Mouse (Mus musculus) MEL (cell line): Measurements from ENCODE around the gene Man2a1. TPM values are rescaled to one million over a fixed set of nuclear protein-coding genes. Genes with fewer than 3 reads are reported as not detected.

Experiments used
- DNase-seq: peaks from one replicate; pipeline ENCODE4 v3.0.0; 2011; ENCODE audit warnings: low read depth, low spot score
- H3K27ac ChIP-seq: 2 replicates; pipeline ENCODE4 v1.5.1; 2012; ENCODE audit warnings: low read depth, mild to moderate bottlenecking, control low read depth, low read length, moderate library complexity; ENCODE audit not compliant: control insufficient read depth
- H3K27me3 ChIP-seq, 2 experiments: fragments of 150-350 bp in 1 of 2; sonication (generic) in 1 of 2; 2 replicates each; pipeline ENCODE4 v1.6.1; 2012; ENCODE audit warnings: low read length in 2 of 2, mild to moderate bottlenecking in 2 of 2, improper control_type of control experiment in 1 of 2, moderate library complexity in 1 of 2; ENCODE audit not compliant: insufficient read depth in 2 of 2, control insufficient read depth in 1 of 2
- H3K36me3 ChIP-seq, 2 experiments: 2 replicates each; pipeline ENCODE4 v1.6.1; 2012 to 2014; ENCODE audit warnings: low read length in 2 of 2, improper control_type of control experiment in 1 of 2, inconsistent platforms in 1 of 2, mild to moderate bottlenecking in 1 of 2; ENCODE audit not compliant: insufficient read depth in 2 of 2, control insufficient read depth in 1 of 2
- H3K4me1 ChIP-seq, 2 experiments: fragments of 150-350 bp in 1 of 2; sonication (generic) in 1 of 2; 2 replicates each; pipeline ENCODE4 v1.6.1; 2012; ENCODE audit warnings: low read length in 2 of 2, improper control_type of control experiment in 1 of 2, mild to moderate bottlenecking in 1 of 2; ENCODE audit not compliant: insufficient read depth in 2 of 2, control insufficient read depth in 1 of 2
- H3K4me3 ChIP-seq, 2 experiments: fragments of 150-350 bp in 1 of 2; sonication (generic) in 1 of 2; 2 replicates each; pipeline ENCODE4 v1.5.1; 2012; ENCODE audit warnings: low read depth in 2 of 2, low read length in 2 of 2, mild to moderate bottlenecking in 2 of 2, moderate library complexity in 2 of 2, control low read depth in 1 of 2, improper control_type of control experiment in 1 of 2; ENCODE audit not compliant: control insufficient read depth in 1 of 2, insufficient read depth in 1 of 2
- H3K79me2 ChIP-seq: 2 replicates; pipeline ENCODE4 v1.6.1; 2012; ENCODE audit warnings: mild to moderate bottlenecking, low read length, moderate library complexity; ENCODE audit not compliant: control insufficient read depth, poor library complexity, insufficient read depth
- H3K9ac ChIP-seq: 2 replicates; pipeline ENCODE4 v1.6.1; 2012; ENCODE audit warnings: low read depth, mild to moderate bottlenecking, control low read depth, low read length, moderate library complexity; ENCODE audit not compliant: control insufficient read depth, poor library complexity, severe bottlenecking
- H3K9me3 ChIP-seq: fragments of 150-350 bp; sonication (generic); replicated peaks from 2 replicates; pipeline ENCODE4 v1.6.1; 2012; ENCODE audit warnings: mild to moderate bottlenecking, low read length, improper control_type of control experiment, moderate library complexity; ENCODE audit not compliant: insufficient read depth
- CHD2 ChIP-seq: IDR thresholded peaks from 2 replicates; pipeline ENCODE4 v1.6.1; 2011; ENCODE audit warnings: low read length, improper control_type of control experiment
- ETS1 ChIP-seq: IDR thresholded peaks from 2 replicates; pipeline ENCODE4 v1.6.1; 2012; ENCODE audit warnings: low read depth, mild to moderate bottlenecking, inconsistent platforms, low read length, improper control_type of control experiment, moderate library complexity
- HCFC1 ChIP-seq: IDR thresholded peaks from 2 replicates; pipeline ENCODE4 v1.6.1; 2012; ENCODE audit warnings: low read depth, mild to moderate bottlenecking, inconsistent platforms, low read length, improper control_type of control experiment, moderate library complexity
- JUND ChIP-seq: IDR thresholded peaks from 2 replicates; pipeline ENCODE4 v1.6.1; 2011; ENCODE audit warnings: low read depth, mild to moderate bottlenecking, improper control_type of control experiment, low read length
- KAT2A ChIP-seq: conservative IDR thresholded peaks from 2 replicates; pipeline ENCODE4 v1.6.1; 2012; ENCODE audit warnings: low read depth, low read length, improper control_type of control experiment, inconsistent platforms
- MXI1 ChIP-seq: IDR thresholded peaks from 2 replicates; pipeline ENCODE4 v1.6.1; 2011; ENCODE audit warnings: mild to moderate bottlenecking, low read depth, low read length, improper control_type of control experiment
- NRF1 ChIP-seq: IDR thresholded peaks from 2 replicates; pipeline ENCODE4 v1.6.1; 2014; ENCODE audit warnings: low read depth, mild to moderate bottlenecking, inconsistent platforms, low read length, improper control_type of control experiment, moderate library complexity; ENCODE audit not compliant: poor library complexity, insufficient read depth, severe bottlenecking
- POLR2A ChIP-seq, 2 experiments: IDR thresholded peaks; 2 replicates each; pipeline ENCODE4 v1.6.1; 2011 to 2012; ENCODE audit warnings: low read length in 2 of 2, mild to moderate bottlenecking in 2 of 2, control low read depth in 1 of 2, improper control_type of control experiment in 1 of 2, low read depth in 1 of 2, moderate library complexity in 1 of 2; ENCODE audit not compliant: control insufficient read depth in 1 of 2, insufficient read depth in 1 of 2, poor library complexity in 1 of 2
- RAD21 ChIP-seq: IDR thresholded peaks from 2 replicates; pipeline ENCODE4 v1.6.1; 2011; ENCODE audit warnings: mild to moderate bottlenecking, low read depth, low read length, improper control_type of control experiment
- RCOR1 ChIP-seq: IDR thresholded peaks from 2 replicates; pipeline ENCODE4 v1.6.1; 2012; ENCODE audit warnings: low read depth, mild to moderate bottlenecking, inconsistent platforms, low read length, improper control_type of control experiment
- SIN3A ChIP-seq: IDR thresholded peaks from 2 replicates; pipeline ENCODE4 v1.6.1; 2012; ENCODE audit warnings: low read length, improper control_type of control experiment, inconsistent platforms
- TAL1 ChIP-seq: IDR thresholded peaks from 2 replicates; pipeline ENCODE4 v1.6.1; 2012; ENCODE audit warnings: mild to moderate bottlenecking, inconsistent platforms, low read length, moderate library complexity, mixed read lengths
- TCF12 ChIP-seq: IDR thresholded peaks from 2 replicates; pipeline ENCODE4 v1.6.1; 2014; ENCODE audit warnings: low read depth, mild to moderate bottlenecking, inconsistent platforms, low read length, improper control_type of control experiment, moderate library complexity
- USF1 ChIP-seq: IDR thresholded peaks from 2 replicates; pipeline ENCODE4 v1.6.1; 2014; ENCODE audit warnings: low read depth, mild to moderate bottlenecking, inconsistent platforms, low read length, improper control_type of control experiment, moderate library complexity
- ZC3H11A ChIP-seq: IDR thresholded peaks from 2 replicates; pipeline ENCODE4 v1.6.1; 2012; ENCODE audit warnings: low read depth, mild to moderate bottlenecking, inconsistent platforms, low read length, improper control_type of control experiment
- polyA plus RNA-seq, 2 experiments: library from polyadenylated mRNA; stranded (reverse) in 1 of 2; unstranded in 1 of 2; fragments of >175 nt in 1 of 2; fragments of >200 nt in 1 of 2; gene quantifications; 2 replicates each; pipeline versions ENCODE4 v1.2.1 to v1.2.4; 2012; ENCODE audit warnings: low replicate concordance in 2 of 2, low read depth in 1 of 2; ENCODE audit not compliant: insufficient read length in 2 of 2, insufficient read depth in 1 of 2, missing spikeins in 1 of 2
- total RNA-seq: library from RNA; depleted of rRNA; stranded (reverse); fragments of 300-350 nt; gene quantifications from 2 replicates; pipeline ENCODE4 v1.2.3, GENCODE M21; 2012

Gene Man2a1
- total and polyA plus RNA-seq, 3 experiments, result 8.7 to 27.5 (median 9.1) TPM

DNA sequence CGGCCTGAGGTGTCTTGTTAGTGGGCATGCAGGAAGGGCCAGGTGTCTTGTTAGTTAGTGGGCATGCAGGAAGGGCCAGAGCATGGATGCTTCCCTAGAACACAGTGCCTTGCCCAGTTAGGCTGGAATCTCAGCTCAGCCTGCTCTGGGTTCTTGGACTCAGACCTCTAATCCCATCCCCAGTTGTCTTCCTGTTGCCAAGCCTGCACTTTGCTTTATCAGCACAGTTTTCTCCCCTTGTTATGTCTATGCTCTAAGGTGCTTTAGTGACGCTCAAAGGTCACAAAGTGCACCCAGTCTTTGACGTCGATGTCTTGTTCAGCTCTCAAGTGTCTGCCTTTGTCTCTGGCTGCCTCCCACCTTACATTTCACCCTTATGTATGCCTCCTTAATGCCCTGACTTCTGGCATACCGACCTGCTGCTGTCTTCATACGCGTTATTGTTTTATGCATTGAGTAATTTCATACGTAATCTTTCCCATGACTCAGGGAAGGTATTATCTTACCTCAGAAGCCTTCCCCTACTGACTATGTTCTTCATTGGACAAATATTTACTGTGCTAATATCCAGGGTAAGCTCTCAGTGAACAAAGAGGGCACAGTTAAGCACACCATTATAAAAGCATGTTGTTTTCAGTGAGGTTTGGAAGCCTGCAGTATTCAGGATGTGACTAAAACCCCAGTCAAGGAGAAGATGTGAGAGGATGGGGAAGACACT lies 44.5 kb downstream of the Man2a1 start:
- H3K4me3 ChIP-seq, result no peak overlapping the region
- TF ChIP-seq KAT2A, result no peak
- TF ChIP-seq SIN3A, result no peak
- TF ChIP-seq TAL1, result no peak
- TF ChIP-seq CHD2, result no peak
- no peak for TF ChIP-seq RAD21
- no peak for TF ChIP-seq TCF12
- TF ChIP-seq NRF1, result no peak
- TF ChIP-seq USF1, result no peak
- TF ChIP-seq HCFC1, result no peak
- TF ChIP-seq, all 39 proteins: peak for 0
- DNase-seq, result no peak
- Histone ChIP-seq H3K27me3 (no peaks in the 10 kb centered on the region), H3K36me3 (peaks cover 0 to 1% of the 10 kb centered on the region in 2 experiments; a peak in 2 of 4 replicates), H3K79me2 (no peaks in the 10 kb centered on the region), H3K9me3 (no peaks in the 10 kb centered on the region), H3K27ac (no peak overlapping the region), H3K4me1 (no peaks in the 10 kb centered on the region), H3K9ac (no peak overlapping the region)

DNA sequence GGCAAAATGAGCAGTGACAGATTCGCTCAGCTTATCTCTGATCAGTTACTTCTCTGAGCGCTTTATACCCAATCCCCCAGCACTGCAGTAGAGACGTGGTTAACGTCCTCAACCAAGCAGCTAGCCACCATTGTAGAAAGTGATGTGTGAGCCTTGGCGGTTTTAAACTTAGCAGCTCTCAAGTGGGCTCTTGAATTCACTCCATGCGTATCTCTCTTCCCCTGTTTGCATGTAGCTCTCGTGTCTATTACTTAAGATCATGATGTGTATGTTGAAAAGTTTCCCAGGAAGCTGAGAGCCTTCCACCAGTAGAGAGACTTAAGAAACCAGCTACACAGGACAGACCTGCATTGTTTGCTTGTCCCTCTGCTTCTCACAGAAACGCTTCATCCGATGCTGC lies 46.9 kb downstream of the Man2a1 start:
- Histone ChIP-seq H3K36me3 (peaks cover 0 to 10% of the 10 kb centered on the region in 2 experiments; a peak in 2 of 4 replicates), H3K9me3 (no peaks in the 10 kb centered on the region), H3K79me2 (no peaks in the 10 kb centered on the region), H3K27ac (no peak overlapping the region), H3K4me3 (no peak overlapping the region), H3K4me1 (no peaks in the 10 kb centered on the region), H3K27me3 (no peaks in the 10 kb centered on the region)
- no peak for DNase-seq
- TF ChIP-seq ETS1 (no peak), ZC3H11A (no peak)
- TF ChIP-seq, all 39 proteins: peak for 0
- H3K9ac ChIP-seq, result no peak overlapping the region

DNA sequence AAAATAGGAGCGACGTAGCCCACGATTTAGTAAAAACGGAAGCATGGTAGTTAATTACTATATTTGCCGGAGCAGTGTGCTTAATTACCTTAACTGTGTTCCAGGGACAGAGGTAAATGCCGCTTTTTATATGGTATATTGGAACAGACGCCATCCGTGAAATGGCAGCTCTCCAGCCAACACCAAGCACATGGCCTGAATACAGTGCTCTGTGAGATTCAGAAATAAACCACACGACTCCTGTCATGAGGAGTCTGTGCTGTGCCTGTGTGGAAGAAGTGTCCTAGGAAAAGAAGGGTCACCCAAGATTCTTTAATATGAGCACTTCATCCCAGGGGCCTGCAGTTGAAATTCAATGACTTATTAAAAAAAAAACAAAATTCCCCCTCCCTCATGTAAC lies 50.2 kb downstream of the Man2a1 start:
- no peak for DNase-seq
- Histone ChIP-seq H3K79me2 (no peaks in the 10 kb centered on the region), H3K27me3 (no peaks in the 10 kb centered on the region), H3K9me3 (no peaks in the 10 kb centered on the region), H3K36me3 (peaks cover 0 to 13% of the 10 kb centered on the region in 2 experiments; a peak in 2 of 4 replicates), H3K27ac (no peak overlapping the region), H3K4me1 (no peaks in the 10 kb centered on the region)
- no peak for TF ChIP-seq HCFC1
- TF ChIP-seq RAD21, result no peak
- no peak for TF ChIP-seq TAL1
- TF ChIP-seq JUND, result no peak
- TF ChIP-seq USF1, result no peak
- TF ChIP-seq CHD2, result no peak
- TF ChIP-seq POLR2A (IDR thresholded peaks at IDR 0.05; ENCODE audit: control insufficient read depth in 1 of 2, insufficient read depth in 1 of 2, low read depth in 1 of 2, low read length in 2 of 2, poor library complexity in 1 of 2), result no peak
- TF ChIP-seq RCOR1, result no peak
- no peak for TF ChIP-seq ZC3H11A
- no peak for TF ChIP-seq MXI1
- TF ChIP-seq, all 39 proteins: peak for 0
- Histone ChIP-seq H3K4me3 (no peak overlapping the region), H3K9ac (no peak overlapping the region)
